Mouse (Mus musculus) heart, postnatal 4 days (tissue): ENCODE data around the gene Letm1. TPM values are rescaled to one million over a fixed set of nuclear protein-coding genes. Genes with fewer than 3 reads are reported as not detected.
A peak's percentile ranks its signal among the peaks of the same experiment; 100 is the strongest.

Experiments used
- DNase-seq: peaks from one replicate; pipeline ENCODE4 v3.0.0; 2021
- total RNA-seq, 2 experiments: library from RNA; stranded (reverse); gene quantifications; 2 replicates each; pipeline ENCODE4 v1.2.3; 2021

Gene Letm1
- total RNA-seq, 2 experiments from 2014 or later = 101 to 103 TPM

GRCm38 (mm10) chr5:33737903-33738321, 44.7 kb downstream of the Letm1 start:
- peak; percentile 85 for DNase-seq

DNA sequence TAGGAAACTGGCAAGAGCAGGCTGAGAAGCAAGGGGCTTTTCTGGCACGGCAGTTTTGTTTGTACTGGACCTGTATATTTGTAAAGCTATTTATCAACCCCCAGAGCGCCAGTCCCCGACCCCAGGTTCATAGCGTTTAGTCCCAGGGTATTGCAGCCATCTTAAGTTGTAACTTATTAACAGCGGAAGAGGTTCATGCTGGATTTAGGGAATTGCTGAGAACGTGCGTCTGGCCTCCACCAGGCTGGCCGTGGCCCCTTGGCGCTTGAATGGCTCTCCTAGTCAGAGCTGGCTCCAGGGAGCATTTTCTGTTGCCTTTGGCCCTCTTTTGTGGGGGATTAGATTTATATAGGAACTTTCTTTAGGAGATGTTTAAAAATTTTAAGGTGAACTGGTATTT, 46.4 kb downstream of the Letm1 start:
- no peak for DNase-seq

- DNase-seq = no peak
These were observed 47.1 kb downstream of the Letm1 start for GRCm38 (mm10) chr5:33735412-33736092.

DNA sequence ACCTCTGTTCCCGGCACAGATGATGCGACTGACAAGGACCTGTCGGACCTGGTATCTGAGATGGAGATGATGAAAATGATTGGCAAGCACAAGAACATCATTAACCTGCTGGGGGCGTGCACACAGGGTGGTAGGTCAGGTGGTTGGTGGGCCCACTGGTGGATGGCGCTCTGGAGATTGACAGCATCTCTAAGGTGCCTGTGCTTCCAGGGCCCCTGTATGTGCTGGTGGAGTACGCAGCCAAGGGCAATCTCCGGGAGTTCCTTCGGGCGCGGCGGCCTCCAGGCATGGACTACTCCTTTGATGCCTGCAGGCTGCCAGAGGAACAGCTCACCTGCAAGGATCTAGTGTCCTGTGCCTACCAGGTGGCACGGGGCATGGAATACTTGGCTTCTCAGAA, 48.8 kb downstream of the Letm1 start:
- DNase-seq = no peak

GRCm38 (mm10) chr5:33731051-33731450, 51.6 kb downstream of the Letm1 start:
- DNase-seq = no peak

GRCm38 (mm10) chr5:33730516-33730915, 52.1 kb downstream of the Letm1 start:
- DNase-seq = no peak

GRCm38 (mm10) chr5:33728841-33729240, 53.8 kb downstream of the Letm1 start:
- no peak for DNase-seq

GRCm38 (mm10) chr5:33726891-33727290, 55.7 kb downstream of the Letm1 start:
- no peak for DNase-seq

DNA sequence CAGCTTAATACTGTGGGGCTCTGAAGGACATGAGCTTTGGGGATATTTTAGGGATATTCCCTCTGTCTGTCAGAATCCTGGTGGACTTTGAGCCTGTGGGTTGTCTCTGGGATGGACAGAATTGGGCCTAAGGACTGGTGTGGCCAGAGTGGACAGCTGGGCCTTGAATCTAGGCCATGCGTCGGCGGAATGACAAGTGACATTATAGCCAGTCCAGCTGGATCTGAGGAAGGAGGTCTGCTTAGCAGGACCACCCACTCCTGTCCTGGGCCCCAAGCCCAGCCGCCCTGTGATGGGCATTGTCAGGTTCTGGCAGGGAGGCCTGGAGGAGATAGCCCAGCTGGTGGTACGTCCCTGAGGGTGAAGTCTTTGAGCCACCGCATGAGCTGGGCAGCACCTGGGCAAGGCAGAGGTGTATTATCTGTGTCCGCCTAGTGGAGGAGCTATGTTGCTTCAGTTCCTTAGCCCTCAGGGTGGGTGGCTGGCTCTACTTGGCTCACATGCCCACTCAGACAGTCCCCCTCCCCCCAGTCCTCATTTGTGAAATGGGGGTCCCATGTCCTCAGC, 56.5 kb downstream of the Letm1 start:
- DNase-seq = peak; percentile 53

DNA sequence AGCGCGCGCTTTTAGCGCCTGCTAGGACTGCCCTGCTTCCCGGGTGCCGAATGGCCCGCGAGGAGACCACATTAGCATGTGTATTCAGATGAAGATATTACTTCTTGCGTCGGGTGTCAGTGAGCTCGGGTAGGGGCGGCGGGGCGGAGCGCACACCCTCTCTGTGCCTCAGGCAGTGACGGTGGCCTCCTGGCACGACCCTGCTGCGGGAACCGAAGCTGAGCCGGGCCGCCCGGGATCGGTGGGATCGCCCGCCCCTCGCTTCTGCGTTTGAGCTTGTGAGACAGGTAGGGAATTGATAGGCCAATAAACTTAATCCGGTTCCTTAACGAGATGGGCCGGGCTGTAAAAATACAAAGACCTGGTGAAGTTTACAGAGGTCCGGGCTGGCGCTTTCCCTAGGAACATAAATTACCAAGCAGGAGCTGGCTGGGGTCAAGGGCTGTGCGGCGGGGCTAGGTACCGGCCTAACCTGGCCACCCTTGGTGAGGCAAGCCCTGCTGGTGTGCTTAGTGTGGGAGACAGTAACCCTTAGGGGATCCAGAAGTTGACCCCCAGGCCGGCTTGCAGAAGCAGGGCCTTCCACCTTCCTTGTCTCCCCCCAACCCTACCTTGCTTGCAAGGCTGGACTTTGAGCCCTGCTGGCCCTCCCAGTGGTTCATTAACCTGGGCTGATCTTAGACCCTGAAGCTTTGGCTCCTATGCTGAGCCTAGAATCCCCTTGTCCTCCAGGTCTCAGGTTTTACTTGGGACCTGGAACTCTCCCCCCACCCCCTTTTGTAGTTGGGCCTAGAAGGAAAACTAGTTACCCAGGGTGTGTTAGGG, 58.8 kb downstream of the Letm1 start:
- no peak for DNase-seq

GRCm38 (mm10) chr5:33723019-33723640, 59.5 kb downstream of the Letm1 start:
- DNase-seq = no peak

DNA sequence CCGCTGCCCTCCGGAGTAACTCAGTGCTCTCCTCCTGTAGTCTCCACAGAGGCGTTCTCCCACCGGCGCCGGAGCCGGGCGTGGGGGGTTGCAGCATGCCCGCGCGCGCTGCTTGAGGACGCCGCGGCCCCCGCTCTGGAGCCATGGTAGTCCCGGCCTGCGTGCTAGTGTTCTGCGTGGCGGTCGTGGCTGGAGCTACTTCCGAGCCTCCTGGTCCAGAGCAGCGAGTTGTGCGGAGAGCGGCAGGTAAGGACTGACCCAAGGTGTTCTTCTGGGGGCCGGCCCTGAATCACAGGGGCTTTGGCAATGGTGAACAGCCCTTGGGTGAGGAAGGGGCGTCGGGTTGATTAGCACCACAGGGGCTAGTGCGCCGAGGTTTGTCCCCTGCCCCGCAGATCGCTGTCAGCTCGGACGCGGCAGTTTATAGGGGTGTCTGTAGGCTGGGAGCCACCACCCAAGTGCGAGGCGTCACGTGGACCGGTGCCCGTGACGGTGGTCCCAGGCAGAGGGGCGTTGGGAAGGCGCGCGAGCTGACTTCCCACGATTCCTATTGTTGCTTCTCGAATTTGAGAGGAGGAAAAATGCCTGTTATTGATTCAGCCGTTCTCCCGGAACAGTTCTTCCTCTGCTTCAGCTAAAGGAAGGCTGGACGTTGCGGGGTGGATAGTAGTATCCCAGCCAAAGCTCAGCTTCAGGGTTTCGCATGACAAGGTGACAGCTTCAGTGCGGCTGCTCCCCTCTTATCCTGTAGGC, 60.2 kb downstream of the Letm1 start:
- DNase-seq = no peak

- peak; percentile 76 for DNase-seq
These were observed 60.9 kb downstream of the Letm1 start, which contains the start of gene Fgfr3 for GRCm38 (mm10) chr5:33721541-33722265. Fgfr3 (plus strand) TSS chr5:33721674.

GRCm38 (mm10) chr5:33720852-33721490, 61.6 kb downstream of the Letm1 start:
- DNase-seq = no peak

GRCm38 (mm10) chr5:33718460-33718859, 64.2 kb downstream of the Letm1 start:
- no peak for DNase-seq

DNA sequence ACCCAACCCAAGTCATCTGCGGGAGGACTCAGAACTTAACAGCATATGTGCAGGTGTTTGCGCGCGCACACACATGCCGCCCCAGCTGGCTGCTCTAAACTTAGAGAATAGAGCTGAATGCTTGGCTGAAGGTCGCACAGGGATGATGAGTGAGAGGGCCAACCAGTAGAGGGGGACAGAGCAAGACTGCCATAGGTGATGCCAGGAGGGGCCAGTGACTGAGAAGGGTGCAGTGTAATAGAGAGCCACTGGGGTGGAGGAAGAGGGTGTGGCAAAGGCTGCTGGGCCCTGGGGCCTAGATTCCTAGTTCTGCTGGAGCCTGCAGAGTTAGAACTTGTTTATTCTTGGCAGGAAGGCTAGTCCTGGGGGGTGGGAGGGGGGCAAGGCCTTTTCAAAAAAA, 66.2 kb downstream of the Letm1 start:
- DNase-seq = no peak

DNA sequence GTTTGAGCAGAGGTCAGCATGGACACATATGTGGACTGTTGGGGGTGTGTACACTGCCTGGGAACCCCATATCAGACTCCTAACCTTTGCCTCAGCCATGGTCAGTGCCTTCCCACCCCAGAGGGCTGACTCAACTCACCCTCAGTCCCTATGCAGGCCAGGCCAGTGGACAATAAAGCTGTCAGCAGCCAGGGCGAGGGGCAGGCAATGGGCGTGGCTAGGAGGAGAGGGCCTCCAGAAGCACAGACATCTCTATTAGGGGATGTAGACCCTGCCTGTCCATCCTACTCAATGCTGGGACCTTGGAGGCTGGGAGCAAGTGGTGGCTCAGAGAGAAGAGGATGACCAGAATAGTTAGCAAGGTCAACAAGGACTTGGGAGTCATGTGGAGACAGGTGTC, 67.4 kb downstream of the Letm1 start:
- no peak for DNase-seq

- no peak for DNase-seq
These were observed 70.1 kb downstream of the Letm1 start for GRCm38 (mm10) chr5:33712550-33712949.

GRCm38 (mm10) chr5:33709037-33709436, 73.6 kb downstream of the Letm1 start:
- no peak for DNase-seq

DNA sequence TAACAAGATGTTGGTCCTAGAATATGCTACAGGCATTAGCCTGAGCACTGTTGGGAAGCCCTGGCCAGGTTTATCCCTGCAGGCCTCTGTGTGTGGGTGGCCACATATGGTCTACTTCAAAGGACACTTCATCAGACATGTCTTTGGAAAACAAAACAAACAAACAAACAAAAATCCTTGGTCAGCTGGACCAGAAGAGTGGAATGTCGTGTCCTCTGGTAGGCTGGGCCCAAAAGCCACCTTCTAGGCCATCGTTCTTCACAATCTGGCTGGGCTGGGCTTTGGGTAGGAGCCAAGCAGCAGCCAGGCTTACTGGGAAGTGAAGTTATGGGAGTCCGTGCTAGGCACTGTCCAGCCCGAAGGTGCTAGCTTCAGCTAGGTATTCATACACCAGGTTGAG, 75.5 kb downstream of the Letm1 start:
- no peak for DNase-seq

DNA sequence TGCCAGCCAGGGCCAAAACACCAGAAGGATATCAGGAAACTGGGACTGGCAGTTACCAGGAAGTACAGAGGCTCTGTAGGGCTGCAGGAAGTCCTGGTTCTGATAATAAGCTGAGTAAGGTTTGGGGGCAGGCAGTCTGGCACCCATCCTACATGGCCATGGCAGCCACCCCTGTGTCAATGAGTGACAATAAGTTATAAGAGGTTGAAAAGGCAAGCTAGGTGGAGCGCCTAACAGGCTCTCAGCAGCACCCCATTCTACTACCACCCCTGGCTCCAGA, 76.3 kb downstream of the Letm1 start:
- no peak for DNase-seq
